Mouse (Mus musculus) embryonic fibroblast, embryonic 13.5 days (primary cell): ENCODE results near the gene Sema6c. TPM values are rescaled to one million over a fixed set of nuclear protein-coding genes. Genes with fewer than 3 reads are reported as not detected.
"Not testable (repeated sequence)": the region's sequence is repeated elsewhere in the genome, so short reads cannot be mapped to it uniquely, and the experiment has no call there.

Experiments
- H3K27ac ChIP-seq: 2 replicates; pipeline ENCODE4 v1.5.1; 2012; ENCODE audit warnings: low read length, control low read depth, inconsistent platforms; ENCODE audit not compliant: insufficient read depth
- H3K4me1 ChIP-seq: 2 replicates; pipeline ENCODE4 v1.6.1; 2011; ENCODE audit warnings: low read length; ENCODE audit not compliant: control insufficient read depth, insufficient read depth
- H3K4me3 ChIP-seq: 2 replicates; pipeline ENCODE4 v1.5.1; 2011; ENCODE audit warnings: mild to moderate bottlenecking, control low read depth, low read length; ENCODE audit not compliant: insufficient read depth
- CTCF ChIP-seq: IDR thresholded peaks from 2 replicates; pipeline ENCODE4 v1.5.1; 2011; ENCODE audit warnings: mild to moderate bottlenecking, control low read depth, low read length, moderate library complexity, borderline replicate concordance; ENCODE audit not compliant: insufficient read depth
- POLR2A ChIP-seq: IDR thresholded peaks from 2 replicates; pipeline ENCODE4 v1.6.1; 2011; ENCODE audit warnings: low read depth, mild to moderate bottlenecking, control low read depth, low read length, moderate library complexity
- polyA plus RNA-seq: library from polyadenylated mRNA; stranded (reverse); fragments of >200 nt; gene quantifications from 2 replicates; pipeline ENCODE4 v1.2.4, GENCODE M21; 2011; ENCODE audit warnings: low read depth; ENCODE audit not compliant: missing spikeins, insufficient read length

Gene Sema6c
- polyA plus RNA-seq, 1 experiment: 8.6 TPM

DNA sequence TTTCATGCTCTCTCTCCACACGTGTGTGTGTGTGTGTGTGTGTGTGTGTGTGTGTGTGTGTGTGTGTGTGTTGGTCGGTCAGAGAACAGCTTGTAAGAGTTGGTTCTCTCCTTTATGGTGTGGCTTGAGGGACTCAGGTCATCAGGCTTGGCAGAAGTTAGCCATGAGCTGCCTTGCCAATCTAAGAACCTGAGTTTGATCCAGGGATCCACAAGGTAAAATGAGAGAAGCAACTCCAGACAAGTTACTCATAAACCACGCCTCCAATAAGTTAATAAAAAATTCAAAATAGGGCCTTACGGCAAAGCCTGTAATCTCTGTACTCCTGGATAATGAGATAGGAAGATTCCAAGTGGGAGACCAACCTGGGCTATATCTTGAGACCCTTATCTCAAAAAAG, 48.0 kb downstream of the Sema6c start:
- no peaks in the 10 kb centered on the region for H3K4me1 ChIP-seq
- H3K4me3 ChIP-seq: no peak overlapping the region
- TF ChIP-seq POLR2A: no peak
- no peak for TF ChIP-seq CTCF
- H3K27ac ChIP-seq: no peak overlapping the region

DNA sequence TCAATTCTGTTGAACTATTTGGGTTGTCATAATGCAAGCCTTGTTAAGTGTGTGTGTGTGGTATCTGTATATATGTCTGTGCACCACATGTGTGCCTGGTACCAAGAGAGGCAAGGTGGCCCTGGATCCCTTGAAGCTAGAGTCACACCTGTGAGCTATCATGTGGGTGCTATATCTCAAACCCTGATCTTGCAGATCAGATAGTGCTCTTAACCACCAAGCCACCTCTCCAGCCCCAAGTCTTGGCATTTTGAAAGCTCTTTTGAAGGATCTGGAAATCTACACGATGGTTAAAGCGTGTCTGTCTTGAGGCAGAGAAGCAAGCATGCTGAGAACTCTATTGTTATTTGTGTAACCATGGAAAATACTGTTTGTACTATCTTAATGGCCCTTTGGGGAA, 50.3 kb downstream of the Sema6c start:
- H3K27ac ChIP-seq: no peak overlapping the region
- no peaks in the 10 kb centered on the region for H3K4me1 ChIP-seq
- TF ChIP-seq CTCF: no peak
- TF ChIP-seq POLR2A: no peak
- no peak overlapping the region for H3K4me3 ChIP-seq

DNA sequence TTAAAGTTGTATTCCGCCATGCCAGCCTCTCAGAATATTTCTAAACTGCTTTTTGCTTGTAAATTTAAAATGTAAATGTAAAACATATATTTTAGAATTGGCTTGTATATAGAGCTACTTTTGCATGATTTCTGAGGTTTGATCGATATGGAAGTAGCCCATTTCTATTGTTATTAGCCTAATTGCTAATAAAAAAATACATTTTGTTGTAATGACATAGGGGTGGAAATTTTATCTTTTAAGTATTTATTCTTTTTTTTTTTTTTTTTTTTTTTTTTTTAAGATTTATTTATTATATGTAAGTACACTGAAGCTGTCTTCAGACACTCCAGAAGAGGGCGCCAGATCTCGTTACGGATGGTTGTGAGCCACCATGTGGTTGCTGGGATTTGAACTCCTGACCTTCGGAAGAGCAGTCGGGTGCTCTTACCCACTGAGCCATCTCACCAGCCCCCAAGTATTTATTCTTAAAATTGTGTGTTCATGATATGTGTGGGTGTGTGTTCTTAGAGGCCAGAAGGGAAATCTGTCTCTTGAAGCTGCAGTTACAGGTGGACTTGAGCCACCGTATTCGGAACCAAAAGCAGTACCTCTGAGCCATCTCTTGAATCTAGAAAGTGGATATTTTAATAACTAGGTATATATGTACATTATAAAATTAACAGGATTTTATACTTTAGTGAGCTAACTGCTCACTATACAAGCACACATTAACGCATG, 52.8 kb downstream of the Sema6c start:
- H3K4me1 ChIP-seq, H3K4me3 ChIP-seq, H3K27ac ChIP-seq: not testable (repeated sequence)

DNA sequence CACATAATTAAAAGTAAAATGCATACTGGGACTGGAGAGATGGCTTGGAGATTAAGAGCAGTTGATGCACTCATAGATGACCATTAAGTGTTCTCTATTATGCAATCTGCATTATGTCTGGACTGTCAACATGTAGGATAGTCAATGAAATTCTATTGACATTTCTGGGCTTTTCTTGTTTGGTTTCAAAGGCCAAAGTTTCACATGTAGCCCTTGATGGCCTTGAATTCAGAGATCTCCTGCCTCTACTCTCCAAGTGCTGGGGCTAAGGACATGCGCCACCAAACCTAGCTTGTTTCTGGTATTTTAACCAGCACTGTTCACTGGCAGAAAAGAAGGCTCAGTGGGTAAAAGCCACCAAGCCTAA, 53.3 kb downstream of the Sema6c start:
- Histone ChIP-seq H3K4me1 (no peaks in the 10 kb centered on the region), H3K27ac (no peak overlapping the region), H3K4me3 (no peak overlapping the region)
- TF ChIP-seq CTCF (no peak), POLR2A (no peak)

DNA sequence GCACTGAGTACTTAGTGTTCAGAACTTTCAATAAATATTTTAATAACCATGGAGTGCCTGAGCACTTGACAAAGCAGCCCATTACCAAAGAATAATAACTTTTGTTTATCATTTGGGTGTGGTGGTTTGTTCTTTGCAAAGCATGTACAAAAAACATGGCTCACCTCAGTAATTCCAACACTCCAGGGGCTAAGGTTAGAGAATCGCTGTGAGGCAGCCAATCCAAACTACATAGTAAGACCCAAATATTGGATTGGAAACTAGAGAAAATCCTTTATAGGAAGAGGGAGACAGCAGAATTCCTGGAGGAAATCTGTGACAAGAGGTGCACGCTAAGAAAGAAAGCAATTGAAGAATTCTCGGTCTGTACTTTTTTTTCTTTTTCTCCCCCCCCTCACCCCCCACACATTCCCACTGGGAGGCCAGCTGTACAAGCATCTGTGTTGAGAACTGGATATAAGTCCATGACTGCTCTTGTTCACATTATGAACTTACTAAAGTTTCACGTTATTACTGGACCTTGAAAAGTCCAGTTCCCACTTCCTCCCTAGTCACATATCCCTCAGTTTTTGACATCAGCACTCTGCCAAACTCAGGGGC, 56.5 kb downstream of the Sema6c start:
- TF ChIP-seq POLR2A (no peak; the same call in 1 of the 2 replicates), CTCF (no peak)
- peak overlapping the region; percentile 57 for H3K4me3 ChIP-seq
- H3K4me1 ChIP-seq: no peaks in the 10 kb centered on the region
- peak overlapping the region; percentile 63 for H3K27ac ChIP-seq

DNA sequence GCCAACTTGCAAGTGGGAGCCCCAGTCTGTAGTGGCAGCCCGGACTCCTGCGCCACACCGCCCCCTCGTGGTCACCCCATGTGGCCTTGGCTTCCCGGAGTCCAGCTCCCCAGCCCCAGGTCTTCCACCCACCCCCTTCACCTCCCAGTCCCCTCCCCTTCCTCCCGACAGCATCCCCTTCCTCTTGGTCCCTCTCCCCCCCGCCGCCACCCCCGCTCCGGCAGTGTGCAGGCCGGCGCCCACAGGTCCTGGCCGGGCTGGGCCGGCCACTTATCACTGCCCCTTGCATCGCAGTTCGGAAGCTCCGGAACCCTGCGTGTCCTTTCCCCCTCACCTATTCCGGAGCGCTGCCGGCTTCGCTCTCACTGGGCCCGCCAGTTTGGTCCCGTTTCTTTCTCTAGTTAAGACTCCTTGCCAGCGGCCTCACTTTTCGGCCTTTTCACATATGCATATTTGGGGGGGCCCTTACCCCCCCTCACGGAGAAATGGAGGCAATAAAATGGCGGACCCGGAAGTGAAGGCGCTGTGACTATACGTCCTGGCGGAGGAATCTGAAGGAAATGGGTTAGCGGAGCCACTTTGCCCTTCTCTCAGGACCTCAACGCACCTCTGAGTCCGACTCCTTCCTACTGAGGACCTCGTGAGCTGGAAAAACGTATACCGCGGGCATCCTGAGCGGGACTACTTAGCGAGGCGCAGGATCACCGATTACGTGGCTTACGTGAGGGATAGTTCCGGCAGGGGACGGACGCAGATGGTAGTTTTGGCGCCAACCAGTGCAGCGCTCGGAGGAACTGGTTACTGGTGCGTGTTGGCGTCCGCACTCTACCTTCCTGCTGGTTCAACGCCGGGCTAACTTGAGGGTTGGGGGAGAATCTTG, 57.2 kb downstream of the Sema6c start, which contains the start of gene Gabpb2:
Gene Gabpb2, minus strand, starts transcription at position 662 of the 880 bp plus-strand sequence.
- peak within 1 kb of the TSS; percentile 97 for H3K27ac ChIP-seq
- H3K4me1 ChIP-seq: no peaks in the 10 kb centered on the region; the same call in 1 of the 2 replicates
- TF ChIP-seq CTCF: peak; percentile 82
- peak; percentile 86 for TF ChIP-seq POLR2A
- peak within 1 kb of the TSS; percentile 57 for H3K4me3 ChIP-seq

DNA sequence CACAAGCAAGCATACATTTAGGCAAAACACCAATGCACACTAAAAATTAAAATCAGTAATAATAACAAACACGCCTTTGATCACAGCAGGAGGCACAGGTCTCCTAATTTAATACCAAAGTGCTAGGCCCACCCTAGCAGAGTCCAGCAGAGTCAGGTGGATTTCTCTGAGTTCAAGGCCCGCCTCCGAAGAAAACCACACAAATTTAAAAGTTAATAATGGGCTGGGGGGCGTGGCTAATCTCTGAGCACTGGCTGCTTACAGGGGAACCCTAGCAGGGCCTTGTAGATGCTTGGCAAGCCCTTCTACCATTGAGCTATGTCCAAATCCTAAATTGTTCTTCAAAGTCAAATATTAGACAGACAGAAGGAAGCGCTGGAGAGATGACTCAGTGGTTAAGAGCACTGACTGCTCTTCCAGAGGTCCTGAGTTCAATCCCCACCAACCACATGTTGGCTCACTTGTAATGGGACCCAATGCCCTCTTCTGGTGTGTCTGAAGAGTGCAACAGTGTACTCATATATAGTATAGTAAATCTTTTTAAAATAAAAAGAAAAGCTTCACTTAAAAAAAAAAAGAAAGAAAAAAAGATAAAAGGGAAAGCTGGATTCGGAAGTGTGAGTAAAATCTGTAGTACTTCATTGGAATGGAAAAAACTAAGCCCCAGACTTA, 58.3 kb downstream of the Sema6c start:
- Histone ChIP-seq H3K4me1 (no peaks in the 10 kb centered on the region; the same call in 1 of the 2 replicates), H3K4me3 (no peak overlapping the region), H3K27ac (peak overlapping the region; percentile 97)
- no peak for TF ChIP-seq POLR2A
- TF ChIP-seq CTCF: no peak

DNA sequence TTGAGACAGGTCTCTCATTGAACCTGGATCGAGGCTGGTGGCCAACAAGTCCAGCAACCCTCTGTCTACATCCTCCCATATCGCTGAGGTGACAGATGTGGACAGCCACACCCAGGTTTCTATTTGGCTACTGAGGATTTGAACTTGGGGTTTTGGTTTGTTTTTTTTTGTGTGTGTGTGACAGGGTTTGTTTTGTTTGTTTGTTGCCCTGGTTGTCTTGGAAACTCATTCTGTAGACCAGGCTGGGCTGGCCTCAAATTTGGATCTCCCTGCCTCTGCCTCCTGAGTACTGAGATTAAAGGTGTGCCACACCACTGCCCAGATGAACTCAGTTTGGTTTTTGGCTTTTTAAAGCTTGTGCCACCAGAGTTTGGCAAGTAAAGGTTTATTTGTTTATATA, 62.8 kb downstream of the Sema6c start:
- peaks cover 2% of the 10 kb centered on the region for H3K4me1 ChIP-seq
- H3K27ac ChIP-seq: no peak overlapping the region
- no peak overlapping the region for H3K4me3 ChIP-seq
- TF ChIP-seq POLR2A (no peak), CTCF (no peak)

Other genes with a start within 250 kb of the Sema6c start
- gene Selenbp1, start 227.4 kb upstream of the Sema6c start, polyA plus RNA-seq: 1.6 and 4.5 TPM in 2 replicates
- 22.6 and 24.2 TPM in 2 replicates for gene Rfx5, start 206.4 kb upstream of the Sema6c start, polyA plus RNA-seq
- 32.1 and 35.9 TPM in 2 replicates for gene Pi4kb, start 185.7 kb upstream of the Sema6c start, polyA plus RNA-seq
- gene Zfp687, start 145.0 kb upstream of the Sema6c start, polyA plus RNA-seq: 18.4 and 20.2 TPM in 2 replicates
- 234 and 248 TPM in 2 replicates for gene Psmd4, start 117.8 kb upstream of the Sema6c start, polyA plus RNA-seq
- 73.5 and 78.1 TPM in 2 replicates for gene Pip5k1a, start 53.5 kb upstream of the Sema6c start, polyA plus RNA-seq
- 37.2 and 40.4 TPM in 2 replicates for gene Vps72, start 49.4 kb upstream of the Sema6c start, polyA plus RNA-seq
- gene Tmod4, start 36.0 kb upstream of the Sema6c start, polyA plus RNA-seq: not detected in 2 replicates
- gene Scnm1, start 26.4 kb upstream of the Sema6c start, polyA plus RNA-seq: 43.5 and 51.5 TPM in 2 replicates
- gene Lysmd1, start 26.4 kb upstream of the Sema6c start, polyA plus RNA-seq: 5.4 and 5.6 TPM in 2 replicates
- 0.47 TPM in 1 of 2 replicates, not detected in the other for gene Tnfaip8l2, start 18.1 kb upstream of the Sema6c start, polyA plus RNA-seq
- 16.1 and 22.7 TPM in 2 replicates for gene Gabpb2, start 57.5 kb downstream of the Sema6c start, polyA plus RNA-seq
- gene Cdc42se1, start 68.3 kb downstream of the Sema6c start, polyA plus RNA-seq: 65.4 and 67.4 TPM in 2 replicates
- gene Mllt11, start 71.7 kb downstream of the Sema6c start, polyA plus RNA-seq: 33.0 and 44.0 TPM in 2 replicates
- gene Gm128, start 81.1 kb downstream of the Sema6c start, polyA plus RNA-seq: not detected in 2 replicates
- gene Bnipl, start 90.7 kb downstream of the Sema6c start, polyA plus RNA-seq: not detected in 2 replicates
- gene Mindy1, start 120.9 kb downstream of the Sema6c start, polyA plus RNA-seq: 25.5 and 26.9 TPM in 2 replicates
- 22.2 and 22.9 TPM in 2 replicates for gene Prune1, start 121.6 kb downstream of the Sema6c start, polyA plus RNA-seq
- gene Anxa9, start 146.7 kb downstream of the Sema6c start, polyA plus RNA-seq: 0.79 and 1.2 TPM in 2 replicates
- 159 and 178 TPM in 2 replicates for gene Cers2, start 154.3 kb downstream of the Sema6c start, polyA plus RNA-seq
- 28.6 and 34.3 TPM in 2 replicates for gene Setdb1, start 196.7 kb downstream of the Sema6c start, polyA plus RNA-seq
- gene 4930558C23Rik, start 242.4 kb downstream of the Sema6c start, polyA plus RNA-seq: not detected in 2 replicates